Comparison of ENCODE assay signal across 18 mouse cellular contexts in the genomic region with DNA sequence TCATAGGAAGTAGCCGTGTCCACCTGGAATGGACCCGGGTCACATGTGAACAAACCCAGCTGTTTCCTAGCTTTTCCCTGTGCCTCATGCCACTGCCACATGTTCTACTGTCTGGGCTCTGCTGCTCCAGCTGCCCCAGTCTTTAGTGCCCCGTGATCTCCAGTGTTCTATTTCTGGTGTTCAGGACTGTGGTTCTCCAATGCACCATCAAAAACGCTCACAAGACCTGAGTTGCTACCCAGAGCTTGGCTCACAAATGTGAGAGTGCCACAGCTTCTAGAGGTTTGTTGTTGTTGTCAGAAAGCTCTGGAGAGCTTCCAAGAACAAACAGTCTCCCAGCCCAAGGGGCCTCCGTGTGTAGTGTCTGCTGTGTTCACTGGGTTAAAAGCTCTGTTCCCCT.
"Had no signal": no experiment of that assay in that cellular context is flagged by ENCODE, and none has a peak within 500 bp of the region (broad histone marks: within the 10 kb centered on the region; RNA-seq: fewer than 3 reads in every experiment).

No protein-coding gene starts in this region.

- H3K4me1 ChIP-seq: midbrain, embryonic 10.5 days; midbrain, embryonic 12.5 days; neural tube, embryonic 13.5 days; neural tube, embryonic 15.5 days had no signal

- H3K27ac ChIP-seq: midbrain, embryonic 10.5 days; midbrain, embryonic 12.5 days; neural tube, embryonic 13.5 days; neural tube, embryonic 15.5 days had no signal

- H3K9ac ChIP-seq: lung, embryonic 14.5 days; midbrain, embryonic 12.5 days; neural tube, embryonic 13.5 days; neural tube, embryonic 15.5 days had no signal

- H3K4me2 ChIP-seq: lung, embryonic 14.5 days; midbrain, embryonic 12.5 days; neural tube, embryonic 13.5 days; neural tube, embryonic 15.5 days had no signal

- H3K27me3 ChIP-seq: midbrain, embryonic 12.5 days; neural tube, embryonic 13.5 days; neural tube, embryonic 15.5 days had no signal

- H3K36me3 ChIP-seq: midbrain, embryonic 10.5 days; midbrain, embryonic 12.5 days; neural tube, embryonic 13.5 days; neural tube, embryonic 15.5 days had no signal

- H3K4me3 ChIP-seq: midbrain, embryonic 10.5 days; midbrain, embryonic 12.5 days; myocyte; neural tube, embryonic 13.5 days; neural tube, embryonic 15.5 days had no signal

- H3K9me3 ChIP-seq: midbrain, embryonic 10.5 days; midbrain, embryonic 12.5 days; neural tube, embryonic 13.5 days; neural tube, embryonic 15.5 days had no signal

- DNase-seq: lung, embryonic 14.5 days; lung, postnatal 10 days; lung, postnatal 4 days; midbrain, embryonic 14.5 days; retina, postnatal 1 day; right cerebral cortex, adult 18-20 months; right cerebral cortex, postnatal 25 days; right cerebral cortex, postnatal 4 days; spleen, adult 18-20 months; thymus, adult 18-20 months; thymus, postnatal 14 days; thymus, postnatal 36 days had no signal

- ATAC-seq: midbrain, embryonic 16.5 days had no signal
